Mouse (Mus musculus) colon, adult 2 months (tissue): ENCODE results near the gene Fscb. TPM values are rescaled to one million over a fixed set of nuclear protein-coding genes. Genes with fewer than 3 reads are reported as not detected.

Experiments used
- polyA plus RNA-seq: library from polyadenylated mRNA; depleted of rRNA; stranded (reverse); fragments of >200 nt; gene quantifications from 2 replicates; pipeline ENCODE4 v1.2.3, GENCODE M21; 2012; rRNA removed

The Fscb gene
- not detected in 2 replicates for polyA plus RNA-seq

DNA sequence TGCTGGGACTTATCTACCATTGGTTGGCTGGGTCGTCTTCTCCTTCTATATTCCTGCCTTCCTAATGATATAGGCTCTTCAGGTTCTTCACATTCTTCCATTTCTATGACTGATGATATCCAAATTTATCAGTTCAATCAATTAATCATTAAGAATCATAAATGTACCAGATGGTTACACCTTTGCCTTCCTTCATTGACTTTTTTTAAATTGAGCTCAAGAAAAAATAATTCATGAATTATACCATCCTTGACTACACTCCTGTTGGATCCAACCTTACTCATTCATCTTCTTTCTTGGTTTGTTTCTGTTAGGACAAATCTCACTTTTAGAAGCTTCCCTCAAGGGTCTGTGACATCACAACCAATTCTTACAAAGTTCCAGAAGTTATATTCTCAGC, at the start of gene Fscb:
Gene Fscb (minus strand): TSS at position 101 of the 400 bp plus-strand sequence.

